Mouse (Mus musculus) neutrophil, adult 59 days (primary cell): ENCODE results near the gene Igf2bp3. TPM values are rescaled to one million over a fixed set of nuclear protein-coding genes. Genes with fewer than 3 reads are reported as not detected.

ENCODE experiments used
- total RNA-seq, 2 experiments: library from RNA; stranded (reverse); gene quantifications; 1 replicate in 1 of 2; 2 replicates in 1 of 2; pipeline ENCODE4 v1.2.4; 2023

The Igf2bp3 gene
- total RNA-seq: not detected

DNA sequence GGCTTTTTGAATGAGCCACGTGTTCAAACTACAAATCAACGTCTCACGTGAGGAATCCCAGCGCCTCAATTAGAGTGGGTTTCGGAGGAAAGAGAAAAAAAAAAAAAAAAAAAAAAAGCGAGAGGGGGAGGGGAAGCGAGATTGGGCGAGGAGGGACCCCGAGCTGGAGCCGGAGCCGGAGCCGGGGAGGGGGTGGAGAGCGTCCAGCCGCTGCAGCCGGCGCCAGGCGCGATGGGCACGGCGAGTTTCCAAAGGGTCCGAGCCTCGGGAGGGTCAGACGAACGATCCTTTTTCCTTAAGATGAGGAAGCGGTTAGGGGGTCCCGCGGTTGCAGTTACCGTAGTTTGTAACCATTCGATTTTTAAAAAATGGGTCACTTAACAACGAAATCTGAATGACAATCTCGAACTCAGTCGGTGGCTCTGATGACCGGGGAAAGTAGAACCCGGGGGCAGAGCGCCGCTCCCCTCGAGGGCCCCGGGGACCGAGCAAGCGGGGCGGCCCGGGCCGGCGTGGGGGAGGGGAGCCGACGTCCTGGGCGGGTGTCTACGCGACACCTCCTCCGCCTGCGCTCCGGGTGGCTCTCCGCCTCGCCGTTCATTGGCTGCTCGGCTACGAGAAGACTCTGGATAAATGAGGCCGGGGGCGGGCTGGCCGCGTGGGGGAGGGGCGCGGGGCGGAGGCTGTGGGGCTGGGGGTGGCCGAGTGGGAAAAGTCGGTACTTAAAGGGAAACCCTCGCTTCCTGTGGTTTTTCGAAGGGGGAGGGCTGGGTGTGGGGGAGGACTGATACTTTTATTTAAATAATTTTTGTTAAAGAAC lies at the start of gene Igf2bp3:
Gene Igf2bp3, minus strand, starts transcription at position 30 of the 820 bp plus-strand sequence.

DNA sequence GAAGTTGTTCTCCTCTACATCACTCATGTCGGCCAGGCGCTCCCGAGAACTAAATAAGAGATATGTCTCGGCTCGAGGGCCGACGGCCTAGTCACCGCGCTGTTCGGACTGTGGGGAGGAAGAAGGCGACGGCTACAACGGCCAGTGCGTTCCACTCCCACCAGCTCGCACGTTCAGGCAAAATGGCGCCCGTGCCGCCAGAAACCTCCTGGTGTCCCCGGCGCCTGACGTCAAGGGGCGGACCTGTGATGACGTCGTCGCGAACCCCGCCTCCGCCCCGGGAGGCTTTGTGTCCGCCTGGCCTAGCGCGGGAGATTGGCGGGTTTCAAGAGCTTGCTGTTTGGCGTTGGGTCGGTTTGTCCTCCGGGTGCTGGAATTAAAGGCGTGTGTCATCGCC lies 49.1 kb upstream of the Igf2bp3 start, which contains the start of gene Tra2a:
Gene Tra2a, minus strand, starts transcription at position 187 of the 397 bp plus-strand sequence.

DNA sequence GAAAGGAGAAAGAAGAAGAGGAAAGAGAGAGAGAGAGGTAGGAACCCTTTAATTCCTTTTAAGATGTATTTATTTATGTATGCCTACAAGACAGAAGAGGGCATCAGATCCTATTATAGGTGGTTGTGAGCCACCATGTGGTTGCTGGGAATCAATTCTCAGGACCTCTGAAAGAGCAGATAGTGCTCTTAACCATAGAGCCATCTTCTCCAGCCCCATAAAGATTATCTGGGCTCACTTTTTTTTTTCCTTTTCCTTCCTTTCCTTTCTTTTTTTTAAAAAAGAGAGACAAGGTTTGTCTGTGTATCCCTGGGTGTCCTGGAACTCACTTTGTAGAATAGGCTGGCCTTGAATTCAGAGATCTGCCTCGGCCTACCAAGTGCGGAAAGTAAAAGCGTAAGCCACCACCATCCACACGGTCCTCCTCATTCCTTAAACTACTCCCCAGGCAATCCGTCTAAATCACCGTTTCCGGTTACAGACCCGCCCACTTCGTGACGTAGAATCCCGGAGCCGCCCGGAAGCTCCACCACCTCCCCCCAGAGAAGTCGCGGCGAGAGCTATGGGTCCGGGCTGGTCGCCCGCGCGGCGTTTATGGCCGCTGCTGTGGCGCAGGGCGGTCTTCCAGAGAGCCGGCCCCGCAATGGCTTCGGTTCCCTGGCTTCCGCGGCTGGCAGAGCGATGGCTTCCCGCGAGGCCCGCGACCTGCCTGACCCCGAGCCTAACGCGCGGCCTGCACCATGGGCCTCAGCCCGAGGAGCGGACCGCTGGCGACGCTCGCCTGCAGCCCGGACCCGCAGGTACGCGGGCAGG lies 141.2 kb downstream of the Igf2bp3 start, which contains the start of gene Malsu1:
Gene Malsu1, plus strand, starts transcription at position 492 of the 813 bp plus-strand sequence.

DNA sequence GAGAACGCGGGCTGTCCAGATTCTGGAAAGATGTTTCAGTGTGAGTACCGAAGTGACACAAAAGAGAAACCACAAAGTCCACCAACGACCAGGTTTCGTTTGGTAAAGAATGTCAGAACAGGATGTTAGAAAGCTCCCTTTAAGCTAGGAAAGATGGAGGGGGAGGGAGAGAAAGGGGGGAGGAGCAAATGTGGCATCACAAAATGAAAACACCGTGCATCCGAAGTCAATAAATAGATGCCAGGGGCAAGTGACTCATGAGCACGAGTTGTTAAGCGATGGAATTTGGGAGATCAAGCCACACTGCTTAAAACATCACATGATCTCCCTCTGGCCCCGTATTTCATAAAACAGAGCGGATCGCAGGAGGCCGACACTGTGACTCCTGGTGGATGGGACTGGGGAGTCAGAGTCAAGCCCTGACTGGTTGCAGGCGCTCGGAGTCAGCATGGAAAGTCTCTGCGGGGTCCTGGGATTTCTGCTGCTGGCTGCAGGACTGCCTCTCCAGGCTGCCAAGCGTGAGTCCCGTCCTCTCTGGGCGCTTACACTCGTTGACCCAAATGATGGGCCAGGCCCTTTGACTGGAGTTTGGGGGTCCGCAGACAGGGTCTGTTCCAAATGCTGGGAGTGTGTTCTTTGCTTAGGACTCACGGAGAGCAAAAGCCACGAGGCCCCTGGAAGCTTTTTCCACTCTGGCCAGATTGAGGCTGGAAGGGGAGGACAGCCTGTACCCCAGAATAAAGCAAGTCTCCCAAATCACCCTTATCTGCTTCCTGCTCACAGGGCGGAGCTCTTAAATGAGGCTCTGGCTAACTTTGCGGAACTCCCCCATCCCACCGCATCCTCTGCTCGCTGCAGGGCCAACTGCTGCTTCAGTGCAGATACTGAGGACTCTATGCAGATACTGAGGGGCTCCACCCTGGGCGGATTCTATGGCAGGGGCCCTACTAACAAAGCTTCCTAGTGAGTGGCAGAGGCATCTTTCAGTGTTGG lies 178.2 kb downstream of the Igf2bp3 start, which contains the start of gene Gpnmb:
Gene Gpnmb, plus strand, starts transcription at position 272 of the 993 bp plus-strand sequence.

Other genes with a start within 250 kb of the Igf2bp3 start
- gene Doxl2, start 240.0 kb downstream of the Igf2bp3 start, total RNA-seq: not detected
- not detected for gene Svs1, start 228.1 kb downstream of the Igf2bp3 start, total RNA-seq
- under 1 TPM; 0.42 to 0.84 TPM for gene Gpnmb, start 178.4 kb downstream of the Igf2bp3 start, total RNA-seq
- 10 to 100 TPM; 19.2 to 20.8 TPM for gene Malsu1, start 141.2 kb downstream of the Igf2bp3 start, total RNA-seq
- gene Tra2a, start 49.1 kb upstream of the Igf2bp3 start, total RNA-seq: 100 to 1,000 TPM; 163 to 182 TPM
- 10 to 100 TPM; 14.2 to 16.2 TPM for gene Ccdc126, start 104.3 kb upstream of the Igf2bp3 start, total RNA-seq
- 1 to 10 TPM; 3.1 TPM for gene Fam221a, start 152.8 kb upstream of the Igf2bp3 start, total RNA-seq
- under 1 TPM in 1 of 2 experiments, not detected in 1; 0.13 TPM for gene Stk31, start 180.6 kb upstream of the Igf2bp3 start, total RNA-seq